Mouse (Mus musculus): ENCODE data around the gene Tcf7l2.

Tcf7l2 gene

GRCm38 (mm10) chr19:55902573-55903385, 161.2 kb downstream of the Tcf7l2 start:
- DNase-seq (ENCODE audit: low read depth, low spot score): no peak

GRCm38 (mm10) chr19:55909039-55909438, 167.4 kb downstream of the Tcf7l2 start:
- DNase-seq (ENCODE audit: low read depth, low spot score): peak; percentile 50

DNA sequence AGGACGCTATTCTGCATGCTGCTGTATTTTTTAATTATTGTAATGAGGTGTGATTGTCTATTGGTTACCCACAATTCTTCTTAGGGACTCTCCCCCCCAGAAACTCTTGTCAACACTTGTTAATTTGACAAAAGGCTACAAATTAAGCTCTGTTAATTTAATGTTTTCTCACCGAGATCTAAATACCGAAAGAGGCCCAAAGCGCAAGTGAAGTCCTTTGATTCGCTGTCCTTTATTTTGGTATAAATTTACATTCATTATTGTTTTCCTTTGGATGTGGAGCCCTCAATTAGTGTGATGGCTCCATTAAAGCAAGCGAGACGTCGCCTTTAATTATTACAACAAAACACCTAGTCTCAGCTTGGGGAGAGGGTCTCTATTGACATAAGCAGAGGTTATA, 170.3 kb downstream of the Tcf7l2 start:
- no peak for DNase-seq (ENCODE audit: low read depth, low spot score)

DNA sequence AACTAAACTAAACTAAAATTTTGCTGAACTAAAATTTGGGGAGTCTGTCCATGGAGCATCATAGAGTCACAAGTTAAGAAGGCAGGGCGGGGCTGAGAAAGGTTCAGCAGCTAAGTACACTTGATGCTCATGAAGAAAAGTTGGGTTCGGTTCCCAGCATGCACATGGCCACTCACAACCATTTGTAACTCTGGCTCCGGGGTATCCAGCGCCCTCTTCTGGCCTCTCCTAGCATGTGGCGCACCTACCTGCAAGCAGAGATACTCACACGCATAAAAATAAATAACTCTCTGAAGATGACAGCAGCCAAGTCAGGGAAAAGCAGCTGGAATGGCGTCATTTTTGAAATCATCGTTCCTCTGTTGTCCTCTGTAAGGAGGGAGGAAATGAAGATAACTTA, 171.2 kb downstream of the Tcf7l2 start:
- no peak for DNase-seq (ENCODE audit: low read depth, low spot score)

- DNase-seq (ENCODE audit: low read depth, low spot score): no peak
Observed at GRCm38 (mm10) chr19:55913585-55913984, 172.0 kb downstream of the Tcf7l2 start.

- DNase-seq (ENCODE audit: low read depth, low spot score): no peak
Observed at GRCm38 (mm10) chr19:55914614-55915211, 173.1 kb downstream of the Tcf7l2 start.

DNA sequence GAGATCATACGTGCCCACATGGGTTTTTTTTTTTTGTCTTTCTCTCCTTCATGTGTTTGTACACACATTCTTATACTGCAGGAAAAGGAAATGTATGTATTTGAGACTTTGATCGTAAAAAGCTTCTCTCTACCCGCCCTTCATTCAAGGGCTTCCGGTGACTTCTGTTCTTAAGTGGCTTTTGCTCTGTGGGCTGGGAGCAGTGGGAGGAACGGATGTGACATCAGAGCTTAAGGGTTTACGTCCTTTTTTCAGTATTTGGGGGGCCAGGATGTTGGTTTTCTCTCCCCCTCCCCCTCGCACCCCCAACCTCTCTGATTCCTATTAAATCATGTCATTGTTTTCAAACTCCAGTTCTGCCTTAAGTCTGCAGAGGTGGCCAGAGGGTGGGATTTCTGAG, 173.9 kb downstream of the Tcf7l2 start:
- no peak for DNase-seq (ENCODE audit: low read depth, low spot score)

DNA sequence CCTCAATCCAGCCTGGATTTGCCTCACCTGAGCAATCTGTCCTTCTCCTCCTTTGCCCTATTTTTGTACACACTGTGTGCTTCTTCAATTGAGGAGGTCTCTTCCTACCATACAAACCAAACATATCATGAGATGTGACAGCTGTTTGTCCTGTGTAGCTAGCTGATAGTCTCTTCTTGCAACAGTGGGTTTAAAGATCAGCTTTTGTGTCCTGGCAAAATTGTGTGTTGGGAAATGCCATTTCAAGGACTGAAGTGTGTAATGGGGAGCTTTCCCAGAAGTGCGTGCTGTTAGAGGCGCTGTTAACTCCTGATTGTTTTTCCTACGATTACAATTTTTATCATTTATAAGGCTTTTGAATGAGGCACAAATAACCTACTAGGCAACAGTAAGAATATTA, 174.6 kb downstream of the Tcf7l2 start:
- DNase-seq (ENCODE audit: low read depth, low spot score): no peak

- no peak for DNase-seq (ENCODE audit: low read depth, low spot score)
Observed at GRCm38 (mm10) chr19:55923789-55924426, 182.3 kb downstream of the Tcf7l2 start.

DNA sequence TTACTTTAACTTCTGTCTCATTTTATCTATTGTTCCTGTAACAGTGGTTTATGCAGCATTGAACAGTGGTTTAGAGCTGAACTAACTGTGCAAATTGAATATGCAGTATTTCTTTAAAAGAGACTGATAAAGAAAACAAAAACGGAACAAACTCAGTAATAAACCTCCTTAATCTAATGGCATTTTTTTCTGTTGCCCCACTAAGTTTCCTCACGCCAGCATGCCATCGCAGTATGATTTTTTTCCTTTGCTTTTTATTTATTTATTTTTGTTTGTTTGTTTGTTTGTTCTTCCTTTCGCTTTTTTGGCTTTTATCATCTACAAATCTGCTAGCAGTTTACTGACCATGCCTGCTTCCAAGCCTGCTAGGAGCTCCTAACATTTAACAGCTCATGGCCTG, 183.2 kb downstream of the Tcf7l2 start:
- no peak for DNase-seq (ENCODE audit: low read depth, low spot score)

DNA sequence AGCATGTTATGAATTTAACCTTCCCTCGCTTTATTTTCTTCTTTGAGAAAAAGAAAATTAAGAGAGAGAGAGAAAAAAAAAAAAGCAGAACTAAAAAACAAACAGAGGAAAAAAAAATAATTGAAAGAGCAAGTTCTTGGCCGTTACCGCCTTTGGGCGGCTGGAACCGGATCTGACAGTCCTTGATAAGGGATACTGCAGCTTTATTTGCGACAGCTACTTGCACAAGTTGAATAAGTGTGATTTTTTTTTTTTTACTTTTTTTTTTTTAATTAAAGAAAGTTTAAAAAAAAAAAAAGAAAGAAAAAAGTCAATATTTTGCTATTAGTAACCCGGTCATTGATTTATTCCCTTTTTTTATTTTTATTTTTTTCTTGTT, 183.8 kb downstream of the Tcf7l2 start:
- DNase-seq (ENCODE audit: low read depth, low spot score): no peak

DNA sequence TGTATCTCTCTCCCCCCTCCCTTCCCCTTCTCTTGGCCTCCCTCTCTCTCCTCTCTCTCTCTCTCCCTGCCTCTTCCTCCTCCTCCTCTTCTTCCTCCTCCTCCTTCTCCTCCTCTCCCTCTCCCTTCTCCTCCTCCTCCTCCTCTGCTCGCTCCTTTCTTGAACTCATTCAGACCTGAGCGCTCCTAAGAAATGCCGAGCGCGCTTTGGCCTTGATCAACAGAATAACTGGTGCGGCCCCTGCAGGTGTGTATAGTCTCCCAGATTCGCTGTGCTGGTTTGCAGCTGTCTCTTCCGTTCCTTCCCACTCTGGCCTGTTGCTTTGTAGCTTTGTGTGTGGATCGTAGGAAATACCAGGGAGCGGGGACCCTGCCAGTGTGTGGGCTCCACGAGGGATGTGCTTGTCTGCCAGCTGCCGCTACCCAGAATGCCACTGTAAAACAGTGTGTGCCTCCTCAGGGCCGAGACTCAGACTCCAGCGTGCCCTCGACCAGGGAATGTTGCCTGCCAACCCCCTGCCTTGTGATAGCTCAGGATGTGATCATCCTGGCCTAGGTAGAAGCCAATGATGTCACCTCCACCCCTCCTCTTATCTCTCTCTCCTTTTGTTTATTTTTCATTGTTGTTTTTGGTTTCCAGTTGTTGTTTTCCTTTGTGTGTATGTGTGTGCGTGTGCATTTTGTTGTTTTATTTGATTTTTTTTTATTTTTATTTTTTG, 184.3 kb downstream of the Tcf7l2 start:
- no peak for DNase-seq (ENCODE audit: low read depth, low spot score)

DNA sequence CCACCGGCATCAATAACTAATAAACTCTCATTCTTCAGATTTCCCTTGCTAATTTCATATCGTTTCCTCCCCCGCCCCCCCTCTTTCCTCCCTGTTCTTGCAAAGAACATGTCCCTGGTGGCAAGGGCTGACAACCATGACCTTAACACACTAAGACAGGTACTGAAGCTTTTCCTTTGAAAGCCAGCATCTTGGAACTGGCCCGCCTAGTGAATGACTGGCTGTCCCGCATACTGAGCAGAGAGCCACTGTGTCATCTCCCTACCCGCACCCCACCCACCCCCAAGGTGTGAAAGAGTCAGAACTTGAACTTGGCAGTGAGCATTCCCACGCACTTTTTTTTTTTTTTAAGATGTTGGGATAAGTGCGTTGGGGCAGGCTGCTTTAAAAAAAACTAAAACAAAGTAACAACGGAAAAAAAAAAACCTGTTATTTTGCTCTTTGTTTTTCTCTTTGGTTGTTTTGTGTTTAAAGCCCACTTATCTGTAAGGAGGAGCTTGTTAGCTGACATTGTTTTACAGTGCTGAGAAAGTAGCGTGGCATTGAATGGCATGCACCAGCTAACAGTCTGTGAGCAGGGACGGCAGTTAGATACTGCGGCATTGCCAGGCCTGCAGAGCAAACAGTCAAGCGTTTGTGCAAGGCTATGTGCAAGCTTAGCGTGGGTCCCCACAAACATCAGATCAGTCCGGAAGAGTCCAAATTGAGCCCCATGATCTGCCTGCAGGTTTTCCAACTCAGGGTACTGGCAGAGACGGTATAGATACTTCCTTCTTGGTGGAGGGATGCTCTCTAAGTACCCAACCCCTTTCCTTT, 185.4 kb downstream of the Tcf7l2 start:
- DNase-seq (ENCODE audit: low read depth, low spot score): no peak

DNA sequence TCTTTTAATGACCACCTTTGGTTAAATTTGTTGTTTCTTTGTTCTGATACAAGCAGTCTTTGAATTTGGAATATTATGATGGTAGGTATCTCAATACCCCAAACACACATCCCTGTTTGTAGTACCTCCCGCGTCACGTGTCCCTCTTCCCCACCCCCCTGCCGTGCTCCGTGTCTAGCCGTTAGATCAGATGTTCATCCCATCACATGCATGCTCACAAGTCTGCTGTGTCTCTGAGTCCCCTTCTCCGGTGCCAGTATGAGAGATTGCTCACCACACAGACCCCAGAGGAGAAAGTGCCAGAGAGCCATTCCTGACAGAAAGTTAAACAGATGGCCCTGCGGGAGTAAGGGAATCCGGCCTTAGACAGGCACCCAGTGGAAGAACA, 186.0 kb downstream of the Tcf7l2 start:
- no peak for DNase-seq (ENCODE audit: low read depth, low spot score)

- DNase-seq (ENCODE audit: low read depth, low spot score): no peak
Observed at GRCm38 (mm10) chr19:55928674-55929073, 187.1 kb downstream of the Tcf7l2 start.

- DNase-seq (ENCODE audit: low read depth, low spot score): no peak
Observed at GRCm38 (mm10) chr19:55931642-55932041, 190.0 kb downstream of the Tcf7l2 start.

DNA sequence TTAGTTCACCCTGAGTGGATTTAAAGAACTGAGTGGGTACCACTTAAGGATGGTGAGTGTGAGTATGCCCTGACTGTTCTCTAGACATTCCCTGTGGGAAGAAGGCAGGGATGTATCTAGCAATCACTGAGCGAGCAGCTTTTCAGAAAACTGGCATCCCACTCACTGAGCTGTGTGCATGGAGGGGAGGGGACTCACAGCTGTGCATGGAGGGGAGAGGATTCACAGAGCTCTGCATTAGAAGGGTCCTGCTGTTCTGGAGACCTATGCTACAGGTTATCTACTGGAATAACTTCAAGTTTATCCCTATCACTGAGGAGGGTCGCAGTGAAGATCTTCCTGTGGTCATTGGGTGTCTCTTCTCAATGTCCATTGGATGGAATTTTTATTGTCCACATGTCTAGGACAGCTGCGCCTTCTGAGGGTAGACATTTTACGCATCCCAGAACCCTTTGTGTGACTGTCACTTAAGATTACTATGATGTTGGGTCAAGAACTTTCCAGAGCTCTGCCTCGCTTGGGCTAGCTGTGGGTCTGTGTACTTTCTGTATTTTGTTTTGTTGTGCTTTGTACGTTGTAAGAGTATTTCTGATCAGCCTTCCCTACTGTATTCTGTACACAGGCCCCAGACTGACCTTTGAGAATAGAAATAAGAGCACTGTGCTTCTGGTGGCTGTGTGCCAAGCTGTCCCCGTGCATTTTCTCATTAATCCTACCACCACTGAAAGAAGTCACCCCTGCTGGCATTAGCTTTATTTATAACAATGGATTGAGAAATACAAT, 192.5 kb downstream of the Tcf7l2 start:
- DNase-seq (ENCODE audit: low read depth, low spot score): no peak

GRCm38 (mm10) chr19:55934730-55935003, 193.0 kb downstream of the Tcf7l2 start:
- DNase-seq (ENCODE audit: low read depth, low spot score): no peak

DNA sequence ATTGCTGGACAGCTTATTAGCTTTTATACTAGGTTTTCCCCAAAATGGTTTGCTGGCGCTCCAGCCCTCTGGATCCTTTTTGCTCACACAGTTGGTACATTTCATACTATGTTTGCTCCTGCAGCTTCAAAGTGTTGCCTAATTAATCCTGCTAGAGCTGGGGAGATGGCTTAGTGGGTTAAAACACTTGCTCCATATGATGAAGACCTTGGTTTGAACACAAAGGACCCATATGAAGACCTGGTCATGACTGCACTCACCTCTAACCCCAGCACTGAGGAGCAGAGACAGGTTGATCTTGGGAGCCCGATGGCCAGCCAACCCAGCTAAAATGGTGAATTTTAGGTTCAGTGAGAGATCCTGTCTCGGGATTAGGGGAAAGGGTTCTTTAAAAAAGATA, 195.4 kb downstream of the Tcf7l2 start:
- DNase-seq (ENCODE audit: low read depth, low spot score): no peak

- DNase-seq (ENCODE audit: low read depth, low spot score): no peak
Observed at GRCm38 (mm10) chr19:55938254-55939046, 196.8 kb downstream of the Tcf7l2 start.
